Mouse (Mus musculus) MEL-GATA-1-ER (cell line): ENCODE measurements around the gene Stxbp1.
"Not testable (repeated sequence)": the region's sequence is repeated elsewhere in the genome, so short reads cannot be mapped to it uniquely, and the experiment has no call there.

ENCODE experiments used
- DNase-seq: peaks from one replicate; pipeline ENCODE4 v3.0.0-alpha.2; 2012; ENCODE audit warnings: low read depth; ENCODE audit errors: extremely low read depth

Stxbp1 gene

GRCm38 (mm10) chr2:32874070-32874469 lies 27.0 kb upstream of the Stxbp1 start:
- no peak for DNase-seq

GRCm38 (mm10) chr2:32870275-32871100 lies 23.4 kb upstream of the Stxbp1 start:
- no peak for DNase-seq

- no peak for DNase-seq
Measured at GRCm38 (mm10) chr2:32869721-32870274, 22.8 kb upstream of the Stxbp1 start.

GRCm38 (mm10) chr2:32867354-32867753 lies 20.3 kb upstream of the Stxbp1 start:
- no peak for DNase-seq

- no peak for DNase-seq
Measured at GRCm38 (mm10) chr2:32864755-32865154, 17.7 kb upstream of the Stxbp1 start.

GRCm38 (mm10) chr2:32863317-32863716 lies 16.3 kb upstream of the Stxbp1 start:
- no peak for DNase-seq

DNA sequence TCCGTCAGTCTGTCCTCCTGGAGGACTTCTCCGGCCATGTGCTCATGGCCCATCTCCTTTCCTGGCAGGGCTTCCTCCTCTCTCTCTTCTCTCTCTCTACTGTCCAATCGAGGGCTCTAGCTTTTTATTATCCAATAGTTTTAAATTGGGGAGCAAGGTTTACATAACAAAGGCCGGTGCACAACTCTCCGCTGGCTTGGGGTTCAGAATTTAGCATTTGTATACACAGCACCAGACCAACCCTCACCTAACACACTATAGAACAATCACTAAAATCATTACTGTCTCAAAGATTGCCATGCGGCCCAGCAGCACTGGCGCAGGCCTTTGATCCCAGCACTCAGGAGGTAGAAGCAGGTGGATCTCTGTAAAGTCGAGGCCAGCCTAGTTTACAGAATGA lies 13.8 kb upstream of the Stxbp1 start:
- no peak for DNase-seq

- no peak for DNase-seq
Measured at GRCm38 (mm10) chr2:32859622-32860012, 12.6 kb upstream of the Stxbp1 start.

DNA sequence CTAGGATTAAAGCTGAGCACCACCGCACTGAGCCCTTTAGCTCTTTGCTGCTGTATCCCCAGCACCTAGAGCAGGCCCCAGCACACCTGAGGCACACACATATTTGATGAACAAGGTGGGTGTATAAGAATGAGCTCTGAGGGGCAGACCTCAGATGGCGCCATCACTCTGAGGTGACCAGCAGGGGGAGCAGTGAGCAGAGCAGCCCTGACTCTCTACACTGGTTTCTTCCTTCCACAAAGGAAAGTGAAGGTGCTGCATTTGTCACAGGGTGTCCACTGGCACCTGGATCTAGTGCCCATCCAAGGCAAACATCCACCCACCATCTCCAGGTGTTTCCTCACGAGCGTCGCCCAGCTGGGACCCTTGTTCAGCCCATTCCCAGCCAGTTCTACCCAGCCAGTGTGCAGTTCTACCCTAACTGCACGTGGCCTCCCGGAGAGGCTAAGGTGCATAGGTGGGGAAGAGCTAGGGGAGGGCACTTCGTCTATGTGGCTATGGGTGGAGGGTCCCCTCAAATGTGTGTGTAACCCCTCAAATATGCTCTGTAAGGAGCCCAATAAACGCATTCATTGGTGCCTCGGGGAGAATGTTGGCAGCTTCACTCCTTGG lies 12.1 kb upstream of the Stxbp1 start:
- no peak for DNase-seq

GRCm38 (mm10) chr2:32857584-32857983 lies 10.5 kb upstream of the Stxbp1 start:
- peak; percentile 74 for DNase-seq

GRCm38 (mm10) chr2:32855790-32856465 lies 8.9 kb upstream of the Stxbp1 start:
- no peak for DNase-seq

GRCm38 (mm10) chr2:32855046-32855785 lies 8.2 kb upstream of the Stxbp1 start:
- DNase-seq, result no peak

DNA sequence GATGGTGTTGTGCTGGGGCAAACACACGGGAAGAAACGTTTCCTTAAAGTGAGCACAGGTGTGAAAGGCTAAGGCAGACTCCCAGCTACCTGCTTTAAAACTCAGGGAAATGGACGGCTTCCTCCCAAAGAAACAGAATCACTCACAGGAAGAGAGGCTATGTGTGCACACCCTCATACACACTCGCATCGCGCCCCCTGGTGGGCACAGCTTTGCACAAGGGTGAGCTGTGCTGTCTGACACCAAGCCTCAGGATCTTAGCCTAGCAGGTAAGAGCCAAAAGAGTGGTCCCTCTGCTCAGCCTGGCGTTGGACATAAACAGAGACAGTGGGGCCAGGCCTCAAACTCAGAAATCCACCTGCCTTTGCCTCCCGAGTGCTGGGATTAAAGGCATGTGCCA lies 7.2 kb upstream of the Stxbp1 start:
- peak; percentile 64 for DNase-seq

- not testable (repeated sequence) for DNase-seq
Measured at GRCm38 (mm10) chr2:32853716-32854115, 6.7 kb upstream of the Stxbp1 start.

GRCm38 (mm10) chr2:32852156-32852555 lies 5.1 kb upstream of the Stxbp1 start:
- DNase-seq, result no peak

GRCm38 (mm10) chr2:32847468-32847821 lies 400 bp upstream of the Stxbp1 start:
- DNase-seq, result no peak

GRCm38 (mm10) chr2:32846101-32846804 lies 792 bp downstream of the Stxbp1 start:
- DNase-seq, result peak; percentile 34

GRCm38 (mm10) chr2:32845572-32846100 lies 1.4 kb downstream of the Stxbp1 start:
- no peak for DNase-seq

DNA sequence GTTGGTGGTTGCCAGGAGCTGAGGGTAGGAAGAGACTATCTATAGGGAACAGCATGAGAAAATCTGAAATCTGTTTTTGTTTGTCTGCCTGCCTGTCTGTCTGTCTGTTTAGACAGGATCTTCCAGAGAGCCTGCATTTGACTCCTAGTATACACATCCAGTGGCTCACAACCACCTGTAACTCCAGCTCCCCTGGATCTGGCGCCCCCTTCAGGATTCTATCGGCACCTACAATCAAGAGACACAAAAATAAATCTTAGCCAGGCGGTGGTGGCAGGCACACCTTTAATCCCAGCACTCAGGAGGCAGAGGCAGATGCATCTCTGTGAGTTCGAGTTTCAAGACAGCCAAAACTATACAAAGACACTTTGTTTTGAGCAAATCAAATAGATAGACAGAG lies 4.5 kb downstream of the Stxbp1 start:
- no peak for DNase-seq

DNA sequence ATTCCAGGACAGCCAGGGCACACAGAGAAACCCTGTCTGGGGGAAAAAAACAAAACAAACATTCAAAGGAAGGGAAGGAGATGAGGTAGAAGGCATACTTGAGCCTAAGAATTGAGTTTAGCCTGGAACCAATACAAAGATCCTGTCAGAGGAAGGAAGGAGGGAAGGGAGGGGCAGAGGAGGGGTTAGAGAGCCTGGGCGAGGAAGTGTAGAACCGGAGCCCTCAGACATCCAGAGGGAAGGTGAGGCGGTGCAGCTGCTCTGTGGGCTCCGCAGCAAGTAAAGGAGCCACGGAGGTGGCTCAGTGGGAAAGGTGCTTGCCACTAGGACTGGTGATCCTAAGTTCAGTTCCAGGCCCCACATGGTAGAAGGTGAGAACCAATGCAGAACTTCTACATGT lies 5.9 kb downstream of the Stxbp1 start:
- no peak for DNase-seq

DNA sequence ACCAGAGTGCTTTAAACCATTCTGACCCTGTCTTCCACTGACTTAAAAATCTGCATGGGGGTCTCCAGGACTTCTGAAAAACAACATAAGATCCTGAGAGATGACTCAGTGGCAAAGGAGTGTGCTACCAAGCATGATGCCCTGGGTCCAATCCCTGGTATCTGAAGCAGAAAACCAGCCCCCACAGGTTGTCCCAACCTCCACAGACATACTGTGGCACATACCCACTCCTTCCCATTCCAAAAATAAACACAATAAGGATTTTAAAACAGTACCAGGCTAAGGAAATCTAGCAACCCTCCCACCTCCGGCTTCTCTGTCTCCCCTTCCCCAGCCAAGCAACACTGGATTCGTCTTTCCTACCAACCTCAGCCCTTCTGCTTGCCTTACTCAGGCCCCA lies 7.8 kb downstream of the Stxbp1 start:
- DNase-seq, result no peak
